Mouse (Mus musculus) bone marrow macrophage, adult 2 months (primary cell): ENCODE results near the gene Cetn3.

Experiments
- CTCF ChIP-seq: IDR thresholded peaks from 2 replicates; pipeline ENCODE4 v1.5.1; 2012; ENCODE audit warnings: low read depth, mild to moderate bottlenecking, low read length, moderate library complexity
- POLR2A ChIP-seq: IDR thresholded peaks from 2 replicates; pipeline ENCODE4 v1.6.1; 2012; ENCODE audit warnings: mild to moderate bottlenecking, low read depth, low read length, borderline replicate concordance

- no peak for TF ChIP-seq CTCF
- TF ChIP-seq POLR2A = no peak
Observed at GRCm38 (mm10) chr13:81761566-81762186, 21.2 kb upstream of the Cetn3 start.
